Mouse (Mus musculus): ENCODE results near the gene Trim69. TPM values are rescaled to one million over a fixed set of nuclear protein-coding genes. Genes with fewer than 3 reads are reported as not detected.

The Trim69 gene
- total RNA-seq, 2 experiments from 2014 or later, result not detected

DNA sequence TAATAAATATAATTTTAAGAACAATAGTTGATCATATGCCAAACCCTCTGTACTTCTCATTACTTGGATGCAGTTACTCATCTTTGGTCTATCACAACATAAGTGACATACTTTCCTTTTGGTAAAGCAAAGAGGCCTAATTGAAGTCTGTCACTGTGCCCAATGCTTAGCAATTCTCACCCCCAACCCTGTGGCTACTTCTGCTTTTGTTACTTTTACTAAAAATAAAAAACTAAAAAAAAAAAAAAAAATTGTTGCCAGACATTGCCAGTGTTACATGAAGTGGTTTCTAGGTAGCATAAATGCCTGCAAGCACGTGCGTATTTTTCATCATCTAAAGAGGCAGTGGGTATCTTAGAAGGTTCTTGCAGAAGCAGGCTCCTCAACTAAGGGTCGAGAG, 7.7 kb upstream of the Trim69 start:
- DNase-seq (ENCODE audit: low spot score in 2 of 2), result no peak

DNA sequence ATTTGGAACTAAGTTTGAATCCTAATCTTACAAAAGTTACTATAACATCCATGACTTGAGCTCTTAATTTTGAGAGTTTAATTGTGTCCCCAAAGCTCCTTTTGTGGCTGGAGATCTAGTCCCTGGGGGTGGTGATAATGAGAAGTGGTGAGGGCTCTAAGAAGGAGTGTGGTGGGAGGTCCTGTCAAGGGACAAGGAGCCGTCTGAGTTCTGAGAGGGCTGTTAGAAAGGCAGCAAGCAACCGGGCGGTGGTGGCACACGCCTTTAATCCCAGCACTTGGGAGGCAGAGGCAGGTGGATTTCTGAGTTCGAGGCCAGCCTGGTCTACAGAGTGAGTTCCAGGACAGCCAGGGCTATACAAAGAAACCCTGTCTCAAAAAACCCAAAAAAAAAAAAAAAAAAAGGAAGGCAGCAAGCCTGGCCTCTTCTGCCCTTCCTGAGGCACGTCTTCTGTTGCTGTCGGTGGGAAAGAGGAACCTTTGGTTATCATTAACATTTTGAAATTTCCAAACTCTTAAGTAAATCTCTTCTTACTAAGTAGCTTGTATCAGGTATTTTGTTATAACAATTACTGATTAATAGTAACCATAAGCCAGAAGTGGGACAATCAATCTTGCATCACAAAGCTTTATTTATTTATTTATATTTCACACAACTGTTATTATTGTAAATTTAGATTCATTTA, 6.7 kb upstream of the Trim69 start:
- DNase-seq (ENCODE audit: low spot score in 2 of 2), result no peak

DNA sequence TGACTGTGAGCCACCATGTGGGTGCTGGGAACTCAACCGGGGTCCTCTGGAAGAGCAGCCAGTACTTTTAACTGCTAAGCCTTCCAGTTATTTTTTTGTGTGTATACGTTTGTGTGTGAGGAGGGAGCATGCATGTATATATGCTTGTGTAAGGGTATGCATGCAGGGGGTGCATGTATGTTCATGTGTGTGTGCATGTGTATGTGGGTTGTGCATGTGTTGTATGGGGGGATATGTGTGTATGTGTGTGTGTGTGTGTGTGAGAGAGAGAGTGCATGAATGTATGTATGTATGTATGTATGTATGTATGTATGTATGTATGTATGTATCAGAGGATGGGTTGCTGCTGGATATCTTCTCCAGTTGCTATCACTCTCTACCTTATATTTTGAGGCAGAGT, 6.0 kb upstream of the Trim69 start:
- no peak for DNase-seq (ENCODE audit: low spot score in 2 of 2)

DNA sequence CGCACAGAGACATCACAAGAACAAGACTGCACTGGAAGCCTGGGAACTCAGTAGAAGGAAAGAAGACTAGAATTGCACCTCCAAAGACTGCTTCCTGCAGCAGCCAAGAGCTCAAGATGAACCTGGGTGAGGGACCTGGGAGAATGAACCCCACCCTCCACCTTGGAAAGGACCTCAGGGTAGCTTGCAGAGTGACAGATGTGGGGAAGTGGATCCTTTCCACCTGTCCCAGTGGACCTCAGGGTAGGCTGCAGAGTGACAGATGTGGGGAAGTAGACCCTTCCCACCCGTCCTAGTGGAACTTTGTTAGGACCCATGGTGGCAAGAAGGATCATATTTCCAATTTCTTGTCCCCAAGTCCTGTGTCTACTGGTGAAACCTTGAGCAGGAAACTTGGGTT, 5.2 kb upstream of the Trim69 start:
- DNase-seq (ENCODE audit: low spot score in 2 of 2), result no peak

DNA sequence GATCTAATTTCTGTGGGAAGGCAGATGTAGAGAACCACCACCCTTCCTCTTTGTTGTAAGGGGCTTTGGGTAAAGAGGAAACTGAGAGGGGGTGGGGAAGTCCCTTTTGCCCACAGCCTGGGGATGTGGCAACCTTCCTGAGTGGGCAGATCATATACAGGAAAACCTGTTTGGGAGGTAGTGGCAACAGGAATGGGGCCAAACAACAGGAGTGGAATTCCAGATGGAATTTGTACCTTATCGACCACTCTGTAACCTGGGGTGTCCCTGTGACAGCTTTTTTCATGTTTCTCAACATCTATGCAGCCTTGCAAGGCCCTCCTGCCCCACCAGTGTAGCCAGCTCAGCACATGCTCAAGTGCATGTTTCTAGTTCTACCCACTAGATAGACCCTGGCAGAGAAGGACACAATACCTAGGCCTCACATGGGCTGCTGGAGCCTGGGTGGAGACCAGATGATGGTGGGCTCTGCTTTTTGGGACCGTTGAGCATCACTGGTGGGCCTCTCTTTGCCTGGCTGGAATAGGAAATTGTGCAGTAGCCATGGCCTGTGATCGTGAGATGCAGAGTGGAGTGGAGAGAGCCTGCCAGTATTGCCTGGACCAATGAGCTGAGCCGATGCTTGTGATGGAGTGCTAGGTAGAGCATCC, 4.3 kb upstream of the Trim69 start:
- no peak for DNase-seq (ENCODE audit: low spot score in 2 of 2)

DNA sequence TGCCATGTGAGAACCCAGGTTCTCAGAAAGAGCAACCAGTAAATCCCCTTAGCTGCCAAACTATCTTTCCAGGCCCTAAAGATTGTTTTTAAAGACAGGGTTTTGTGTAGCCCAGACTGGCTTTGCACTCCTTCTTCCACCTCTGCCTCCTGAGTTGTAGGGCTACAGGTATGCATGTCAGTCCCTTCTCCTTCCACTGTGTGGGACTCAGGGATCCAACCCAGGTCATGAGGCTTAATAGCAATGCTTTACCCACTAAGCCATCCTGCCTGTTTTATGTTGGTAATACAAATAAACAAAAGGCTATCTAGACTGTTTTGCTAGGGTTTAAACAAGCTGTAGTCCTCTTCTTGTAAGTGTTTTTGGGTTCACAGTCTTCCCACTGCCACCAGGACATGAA, 2.9 kb upstream of the Trim69 start:
- no peak for DNase-seq (ENCODE audit: low spot score in 2 of 2)

DNA sequence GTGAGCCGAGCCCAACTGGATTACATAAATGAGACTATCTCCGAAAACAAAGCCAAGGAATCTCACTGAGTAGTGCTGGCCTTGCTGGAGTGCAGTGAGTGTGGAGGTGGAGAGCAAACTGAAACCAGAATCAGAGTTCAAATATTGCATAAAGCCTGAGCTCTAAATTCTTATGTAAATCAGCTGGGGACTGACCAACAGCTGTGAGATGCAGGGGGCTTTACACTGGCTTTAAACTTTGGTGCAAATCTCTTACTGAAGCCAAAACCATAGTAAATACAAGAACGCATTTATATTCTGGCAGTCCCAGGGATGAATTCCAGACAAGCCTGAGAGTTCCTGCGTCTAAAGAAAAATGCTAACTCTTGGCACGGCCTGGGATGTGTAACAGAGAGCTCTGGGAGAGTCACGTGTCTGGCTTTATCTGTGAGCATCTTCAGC, 2.1 kb upstream of the Trim69 start:
- DNase-seq (ENCODE audit: low spot score in 2 of 2), result no peak

DNA sequence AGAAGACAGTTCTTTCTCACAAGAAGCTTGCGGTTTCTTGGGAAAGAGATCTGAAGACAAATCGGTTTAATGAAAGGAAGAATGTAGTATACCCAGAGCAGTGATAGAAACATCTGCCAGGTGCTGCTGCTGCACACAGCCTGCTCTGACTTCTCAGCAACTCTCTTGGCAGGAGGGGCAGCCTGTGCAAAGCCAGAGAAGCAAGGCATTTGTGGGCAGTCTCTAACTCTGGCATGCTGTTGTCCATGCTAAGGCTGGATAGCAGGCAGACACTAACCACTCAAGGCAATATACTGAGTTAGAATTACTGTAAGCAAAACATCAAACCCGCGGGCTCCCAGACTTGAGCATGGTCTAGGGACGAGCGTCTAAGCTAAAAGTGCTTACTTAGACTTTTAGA, 833 bp upstream of the Trim69 start:
- DNase-seq (ENCODE audit: low spot score in 2 of 2), result no peak

DNA sequence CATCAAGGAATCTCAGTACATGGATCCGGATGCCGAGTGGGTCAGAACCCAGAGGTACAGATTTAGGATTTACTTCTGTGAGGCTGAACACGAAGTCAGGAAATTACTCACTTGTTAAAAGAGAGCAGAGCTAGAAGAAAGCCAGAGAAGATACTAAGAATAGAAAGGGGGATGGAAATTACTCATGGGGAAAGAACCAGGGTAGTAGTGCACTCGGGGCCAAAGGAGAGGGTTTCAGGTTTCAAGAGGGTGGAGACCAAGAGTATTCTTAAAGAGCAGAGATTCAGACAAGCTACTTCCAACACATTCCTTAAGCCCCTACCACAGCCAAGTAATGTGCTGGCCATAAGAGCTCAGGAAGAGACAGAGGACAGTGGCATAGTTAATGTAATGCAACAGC, 1.0 kb downstream of the Trim69 start:
- no peak for DNase-seq (ENCODE audit: low spot score in 2 of 2)

DNA sequence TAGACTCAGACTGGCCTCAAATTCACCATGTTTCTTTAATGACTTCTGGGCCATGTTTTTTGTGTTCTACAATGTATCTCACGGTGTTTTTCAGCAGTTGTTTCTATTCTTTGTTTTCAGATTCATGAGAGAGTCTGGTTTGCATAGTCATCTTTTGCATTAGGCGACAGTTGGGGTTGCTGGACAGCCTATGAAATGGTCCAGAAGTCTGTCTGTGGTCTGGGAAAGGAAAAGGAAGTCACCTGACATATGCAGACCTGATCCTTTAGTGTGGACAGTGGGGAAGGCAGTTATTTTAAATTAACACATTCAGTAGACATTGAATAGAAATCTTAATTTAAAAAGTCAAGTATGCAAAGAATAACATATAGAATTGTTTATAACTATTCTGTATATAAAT, 2.0 kb downstream of the Trim69 start:
- no peak for DNase-seq (ENCODE audit: low spot score in 2 of 2)

DNA sequence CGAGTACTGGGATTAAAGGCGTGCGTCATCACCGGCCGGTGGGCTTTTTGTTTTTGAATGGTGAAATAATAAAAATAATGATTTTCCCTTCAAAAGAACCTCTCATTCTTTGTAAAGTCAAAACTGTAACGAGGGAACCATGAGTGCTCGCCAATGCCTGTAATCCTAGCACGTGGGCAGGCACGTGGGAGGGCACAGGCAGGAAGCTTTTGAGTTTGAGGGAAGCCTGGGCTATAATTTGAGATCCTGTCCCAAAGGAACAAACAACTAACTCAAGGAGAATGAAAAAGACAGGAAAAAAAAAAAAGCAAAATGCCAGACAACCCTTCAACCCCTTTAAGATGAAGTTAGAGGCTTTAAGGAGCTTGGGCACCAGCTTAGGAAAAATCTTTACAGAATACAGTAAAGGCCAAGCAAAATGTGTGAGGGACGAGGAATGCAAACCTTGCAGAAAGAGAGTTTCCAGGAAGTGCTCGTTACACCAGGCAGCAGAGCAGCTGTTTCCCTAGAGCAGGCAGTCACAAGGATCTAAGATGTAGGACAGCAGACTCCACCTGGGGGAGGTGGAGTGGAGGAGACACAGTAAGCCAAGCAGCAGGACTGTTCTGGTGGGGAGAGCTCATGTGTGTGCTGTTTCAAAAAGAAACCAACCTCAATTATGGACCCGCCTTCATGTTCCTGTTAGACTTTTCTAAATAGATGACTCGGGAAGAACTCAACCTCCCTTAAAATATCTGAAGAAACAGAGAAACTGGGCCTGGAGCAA, 3.1 kb downstream of the Trim69 start:
- no peak for DNase-seq (ENCODE audit: low spot score in 2 of 2)

DNA sequence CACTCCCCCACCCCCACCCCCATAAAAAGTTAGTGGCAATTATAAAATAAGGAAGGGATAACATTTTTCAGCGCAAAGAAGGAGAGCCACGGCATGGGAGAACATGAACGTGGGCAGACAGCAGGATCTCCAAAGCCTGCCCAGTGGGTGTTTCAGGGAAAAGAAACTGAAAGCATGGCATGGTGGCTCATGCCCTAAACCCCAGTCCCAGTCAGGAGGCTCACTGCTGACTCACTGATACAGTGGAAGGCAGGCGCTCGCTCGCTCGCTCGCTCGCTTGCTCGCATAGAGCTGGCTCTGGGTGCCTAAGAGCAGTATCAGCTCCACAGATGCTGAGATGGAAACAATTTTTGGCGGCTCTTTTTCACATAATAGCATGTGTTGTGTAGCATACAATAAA, 3.8 kb downstream of the Trim69 start:
- DNase-seq (ENCODE audit: low spot score in 2 of 2), result no peak

DNA sequence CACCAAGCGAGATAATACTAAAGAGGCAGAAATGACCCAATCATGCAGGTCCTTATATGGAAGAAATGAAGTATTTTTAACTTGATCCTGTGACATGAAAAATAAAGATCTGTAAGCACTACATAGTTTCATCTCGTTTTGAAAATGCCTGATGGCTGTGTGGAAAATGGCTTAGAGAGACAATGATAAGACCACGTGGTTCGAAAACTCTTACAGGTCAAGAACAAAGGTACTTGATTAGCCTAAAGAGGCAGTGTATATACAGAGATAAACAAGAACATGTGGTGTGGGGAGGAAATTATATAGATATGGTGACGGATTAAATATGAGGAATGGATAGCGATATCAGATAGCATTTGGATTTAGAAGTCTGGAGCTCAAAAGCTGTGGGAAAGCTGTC, 10.8 kb downstream of the Trim69 start:
- DNase-seq (ENCODE audit: low spot score in 2 of 2), result no peak

DNA sequence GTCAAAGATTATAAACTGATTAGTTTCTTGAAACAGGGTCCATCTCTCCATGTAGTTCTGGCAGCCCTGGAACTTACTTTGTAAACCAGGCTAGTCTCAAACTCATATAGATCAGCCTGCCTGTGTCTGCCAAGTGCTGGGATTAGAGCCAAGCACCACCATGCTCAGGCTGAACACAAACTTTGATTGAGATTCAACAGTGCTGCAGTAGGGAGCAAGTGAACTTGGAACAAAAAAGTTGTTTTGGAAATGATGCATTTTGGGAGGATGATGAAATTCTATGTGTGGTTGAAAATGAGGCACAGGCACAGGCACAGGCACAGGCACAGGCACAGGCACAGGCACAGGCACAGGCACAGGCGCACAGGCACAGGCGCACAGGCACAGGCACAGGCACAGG, 11.7 kb downstream of the Trim69 start:
- no peak for DNase-seq (ENCODE audit: low spot score in 2 of 2)

DNA sequence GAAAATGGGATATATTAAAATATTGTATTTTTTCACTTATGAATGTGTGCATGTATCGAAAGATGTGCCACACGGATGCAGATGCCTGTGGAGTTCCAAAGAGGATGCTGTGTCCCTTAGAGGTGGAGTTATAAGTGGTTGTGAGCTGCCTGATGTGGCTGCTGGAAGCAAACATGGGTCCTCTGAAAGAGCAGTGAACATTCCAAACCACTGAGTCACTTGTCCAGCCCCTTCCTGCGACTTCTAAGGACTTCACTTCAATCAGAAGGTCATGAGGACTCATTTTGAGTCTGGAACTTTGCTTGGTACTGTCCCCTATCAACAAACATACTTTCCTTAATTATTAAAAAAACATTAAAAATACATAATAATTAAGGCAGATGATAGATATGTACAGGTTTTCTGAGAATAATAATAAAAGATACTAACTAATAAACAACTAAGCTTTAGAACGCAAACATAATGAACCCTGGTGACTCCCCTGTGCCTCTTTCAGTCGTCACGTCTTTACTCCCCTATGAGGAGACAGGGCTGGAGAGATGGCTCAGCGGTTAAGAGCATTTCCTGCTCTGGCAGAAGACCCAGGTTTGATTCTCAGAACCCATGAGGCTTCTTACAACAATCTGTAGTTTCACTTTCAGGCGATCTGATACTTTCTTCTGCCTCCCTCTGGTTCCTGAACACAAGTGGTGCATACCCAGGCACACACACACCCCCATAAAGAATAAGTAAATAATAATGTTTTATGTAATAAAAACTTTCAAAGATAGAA, 19.7 kb downstream of the Trim69 start:
- DNase-seq (ENCODE audit: low spot score in 2 of 2), result no peak

DNA sequence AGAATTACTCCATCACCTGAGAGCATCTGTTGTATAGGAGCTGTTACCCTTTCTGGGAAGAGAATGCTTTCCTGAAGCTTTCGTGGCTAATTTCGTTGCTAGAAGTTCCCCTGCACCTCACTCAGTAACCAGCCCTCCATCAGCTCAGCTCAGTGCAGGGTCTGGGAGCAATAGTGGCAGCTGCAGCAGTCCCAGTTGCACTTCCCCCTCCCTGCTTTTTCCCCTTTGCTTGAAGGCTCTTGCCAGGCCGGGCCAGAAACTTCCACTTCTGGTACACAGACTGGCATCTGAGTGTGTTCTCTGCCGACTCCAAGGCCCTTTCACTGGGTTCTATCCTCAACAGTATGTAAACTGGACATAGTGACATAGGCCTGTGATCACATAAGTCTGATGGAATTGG, 24.6 kb downstream of the Trim69 start:
- DNase-seq (ENCODE audit: low spot score in 2 of 2), result no peak

DNA sequence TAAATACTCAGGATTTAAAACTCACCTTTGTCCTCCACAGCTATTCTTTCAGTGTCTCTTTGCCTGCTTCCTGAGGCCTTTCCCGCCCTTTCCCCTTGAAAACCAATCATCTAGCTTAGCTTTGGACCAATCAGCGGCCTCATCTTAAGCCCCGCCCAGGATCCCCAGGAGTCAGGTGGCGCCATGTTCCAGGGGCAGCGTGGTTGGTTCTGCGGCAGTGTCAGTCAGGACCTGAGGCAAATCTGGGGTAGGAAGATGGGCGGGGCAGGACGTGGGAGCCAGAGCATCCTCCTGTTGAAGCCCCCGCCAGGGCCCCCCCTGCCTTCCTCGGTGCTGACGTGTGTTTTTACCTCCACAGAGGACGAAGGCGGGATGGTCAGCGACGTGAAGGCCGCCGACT, 25.6 kb downstream of the Trim69 start, which contains the start of the genes Patl2 and Terb2:
TSS of gene Patl2 (minus strand) at position 84 of the 400 bp plus-strand sequence.
TSS of gene Terb2 (plus strand) at position 167 of the 400 bp plus-strand sequence.
- no peak for DNase-seq (ENCODE audit: low spot score in 2 of 2)

DNA sequence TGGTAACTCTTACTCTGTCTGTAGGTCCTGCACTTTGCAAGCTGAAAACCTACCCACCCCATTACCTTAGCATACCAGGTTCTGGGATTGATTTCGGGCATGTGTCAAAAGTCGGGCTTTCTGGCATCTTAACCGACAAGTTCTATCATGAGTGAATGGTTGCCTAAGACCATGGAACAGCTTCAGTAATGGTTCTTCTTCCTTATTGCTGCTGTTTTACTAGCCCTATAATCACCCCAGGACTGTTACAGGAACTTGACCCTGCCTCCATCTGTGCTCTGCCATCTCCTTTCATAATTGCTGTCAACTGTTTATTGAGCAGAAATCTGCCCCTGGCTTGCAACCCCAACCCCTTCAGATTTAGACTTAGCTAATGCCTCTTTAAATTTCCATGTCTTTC, 26.3 kb downstream of the Trim69 start:
- no peak for DNase-seq (ENCODE audit: low spot score in 2 of 2)

DNA sequence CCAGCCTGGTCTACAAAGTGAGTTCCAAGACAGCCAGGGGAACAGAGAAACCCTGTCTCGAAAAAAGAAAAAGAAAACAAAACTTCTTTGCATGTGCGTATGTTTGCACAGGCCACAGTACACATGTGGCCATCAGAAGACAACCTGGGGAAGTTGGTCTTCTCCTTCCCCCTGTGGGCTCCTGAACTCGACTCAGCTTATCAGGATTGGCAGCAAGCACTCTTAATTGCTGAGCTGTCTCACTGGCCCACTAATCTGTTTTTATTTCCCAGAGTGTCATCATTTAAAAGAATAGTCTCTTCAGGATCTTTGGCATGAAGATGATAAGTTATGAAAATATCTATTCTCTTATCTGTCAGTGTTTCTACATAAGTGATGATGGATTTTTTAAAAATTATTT, 31.3 kb downstream of the Trim69 start:
- DNase-seq (ENCODE audit: low spot score in 2 of 2), result no peak

DNA sequence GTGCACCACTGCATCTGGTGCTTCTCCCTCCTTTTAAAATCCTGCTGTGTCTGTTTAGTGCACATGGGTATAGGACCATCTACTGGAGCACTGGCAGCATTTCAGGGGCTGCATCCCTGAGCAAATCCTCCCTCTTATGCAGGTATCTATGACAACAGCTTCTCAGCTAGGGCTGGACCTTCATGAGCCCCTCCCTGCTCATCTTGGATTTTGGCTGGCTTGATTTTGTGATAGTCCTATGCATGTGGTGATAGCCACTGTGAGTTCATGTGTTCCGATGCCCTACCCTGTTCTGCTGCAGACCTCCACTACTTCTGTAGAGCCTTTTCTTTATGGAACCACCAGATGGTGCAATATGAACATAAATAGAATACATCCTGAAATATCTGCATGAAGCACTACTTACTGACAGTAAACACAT, 34.0 kb downstream of the Trim69 start:
- no peak for DNase-seq (ENCODE audit: low spot score in 2 of 2)

DNA sequence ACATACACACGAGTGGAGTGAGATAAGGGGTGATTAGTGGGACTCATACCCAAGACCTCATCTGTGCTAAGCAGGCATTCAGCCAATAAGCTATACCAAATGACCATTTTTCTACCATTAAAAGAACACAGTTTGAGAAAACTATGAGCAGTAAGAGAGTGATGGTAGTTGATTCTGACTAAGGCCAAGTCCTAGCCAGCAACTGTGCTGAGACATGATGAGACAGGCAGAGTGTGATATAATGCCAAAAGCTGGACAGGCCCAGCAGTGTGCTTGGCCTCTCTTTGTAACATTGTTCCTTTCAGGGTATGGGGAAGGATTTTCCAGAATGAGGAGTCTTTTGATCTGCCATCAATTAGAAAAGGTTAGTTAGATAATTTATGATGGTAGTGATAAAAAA, 41.0 kb downstream of the Trim69 start:
- DNase-seq (ENCODE audit: low spot score in 2 of 2), result no peak
